Mouse (Mus musculus) layer of hippocampus, postnatal 25 days (tissue): ENCODE results near the gene Osbpl10. TPM values are rescaled to one million over a fixed set of nuclear protein-coding genes. Genes with fewer than 3 reads are reported as not detected.

Source experiments
- DNase-seq, 2 experiments: peaks; one replicate each; pipeline ENCODE4 v3.0.0; 2022; ENCODE audit warnings: mixed read lengths in 2 of 2, low spot score in 1 of 2; ENCODE audit errors: extremely low spot score in 1 of 2
- total RNA-seq, 2 experiments: library from RNA; stranded (reverse); gene quantifications; 2 replicates each; pipeline ENCODE4 v1.2.3; 2021

Gene Osbpl10
- total RNA-seq, 2 experiments from 2014 or later = 20.0 to 20.9 TPM

GRCm38 (mm10) chr9:115257733-115258286, 279.4 kb downstream of the Osbpl10 start:
- no peak for DNase-seq

GRCm38 (mm10) chr9:115259866-115260265, 281.5 kb downstream of the Osbpl10 start:
- DNase-seq = no peak

GRCm38 (mm10) chr9:115260464-115260863, 282.1 kb downstream of the Osbpl10 start:
- DNase-seq = no peak

GRCm38 (mm10) chr9:115261456-115261855, 283.1 kb downstream of the Osbpl10 start:
- peak; percentile 16 to 32 for DNase-seq

GRCm38 (mm10) chr9:115261896-115262295, 283.5 kb downstream of the Osbpl10 start:
- DNase-seq = no peak

- DNase-seq = no peak
Observed at GRCm38 (mm10) chr9:115271556-115271955, 293.2 kb downstream of the Osbpl10 start.

GRCm38 (mm10) chr9:115272451-115272850, 294.1 kb downstream of the Osbpl10 start:
- DNase-seq = peak in 1 of 2 experiments; percentile 25

- no peak for DNase-seq
Observed at GRCm38 (mm10) chr9:115273095-115273649, 294.8 kb downstream of the Osbpl10 start.

GRCm38 (mm10) chr9:115274806-115275205, 296.4 kb downstream of the Osbpl10 start:
- DNase-seq = no peak

- DNase-seq = no peak
Observed at GRCm38 (mm10) chr9:115278641-115279040, 300.3 kb downstream of the Osbpl10 start.

Other genes with a start within 250 kb of the Osbpl10 start
- 10 to 100 TPM; 21.4 to 21.8 TPM for gene Cmtm6, start 247.5 kb upstream of the Osbpl10 start, total RNA-seq
- 1 to 10 TPM; 4.9 to 5.1 TPM for gene Cmtm7, start 196.7 kb upstream of the Osbpl10 start, total RNA-seq
- 1 to 10 TPM; 1.8 to 2.0 TPM for gene Cmtm8, start 134.4 kb upstream of the Osbpl10 start, total RNA-seq
- gene Gpd1l, start 44.6 kb upstream of the Osbpl10 start, total RNA-seq = 10 to 100 TPM; 78.2 to 84.7 TPM
- gene Rps27rt, start 4.2 kb downstream of the Osbpl10 start, total RNA-seq = 10 to 100 TPM; 12.8 to 29.9 TPM